Mouse (Mus musculus) midbrain, embryonic 12.5 days (tissue): Measurements from ENCODE around the gene Cped1. TPM values are rescaled to one million over a fixed set of nuclear protein-coding genes. Genes with fewer than 3 reads are reported as not detected.

Experiments
- ATAC-seq: fragments of 200-750 bp; cut with Nextera tagmentation; 2 replicates; pipeline ENCODE4 v1.8.0; 2017; ENCODE audit warnings: low read depth, moderate TSS enrichment, moderate library complexity; ENCODE audit not compliant: low FRiP score
- H3K27ac ChIP-seq: fragments of 300-500 bp; sonication (generic); replicated peaks from 2 replicates; pipeline ENCODE4 v1.5.1; 2016; ENCODE audit warnings: mild to moderate bottlenecking
- H3K27me3 ChIP-seq: fragments of 300-500 bp; sonication (generic); 2 replicates; pipeline ENCODE4 v1.6.1; 2016; ENCODE audit warnings: mild to moderate bottlenecking
- H3K36me3 ChIP-seq: fragments of 300-500 bp; sonication (generic); 2 replicates; pipeline ENCODE4 v1.6.1; 2016
- H3K4me1 ChIP-seq: fragments of 300-500 bp; sonication (generic); 2 replicates; pipeline ENCODE4 v1.6.1; 2016
- H3K4me2 ChIP-seq: fragments of 300-500 bp; sonication (generic); replicated peaks from 2 replicates; pipeline ENCODE4 v1.6.1; 2016; ENCODE audit warnings: mild to moderate bottlenecking, moderate library complexity
- H3K4me3 ChIP-seq: fragments of 300-500 bp; sonication (generic); 2 replicates; pipeline ENCODE4 v1.5.1; 2016; ENCODE audit warnings: mild to moderate bottlenecking
- H3K9ac ChIP-seq: fragments of 300-500 bp; sonication (generic); replicated peaks from 2 replicates; pipeline ENCODE4 v1.6.1; 2016; ENCODE audit warnings: mild to moderate bottlenecking, moderate library complexity
- H3K9me3 ChIP-seq: fragments of 300-500 bp; sonication (generic); 2 replicates; pipeline ENCODE4 v1.6.1; 2016; ENCODE audit warnings: mild to moderate bottlenecking
- WGBS: fragments of 180-500 bp; shearing (Covaris S2); methylation state at CpG from one replicate; pipeline ENCODE4 v1.1.7; 2016; 5-methylcytosine and 5-hydroxymethylcytosine counted together
- polyA plus RNA-seq: library from polyadenylated mRNA; unstranded; fragments of >200 nt; fragmentation: Nextera tagmentation; extraction: Ambion mirVana; gene quantifications from 2 replicates; pipeline ENCODE4 v1.2.1, GENCODE M21; 2016

Gene Cped1
- polyA plus RNA-seq, 1 experiment from 2014 or later, result 10.8 TPM

- Histone ChIP-seq H3K4me2 (no peak overlapping the region), H3K27me3 (no peaks in the 10 kb centered on the region), H3K4me1 (no peaks in the 10 kb centered on the region), H3K9ac (no peak overlapping the region), H3K36me3 (no peaks in the 10 kb centered on the region), H3K9me3 (no peaks in the 10 kb centered on the region), H3K4me3 (no peak overlapping the region), H3K27ac (no peak overlapping the region)
- 78% methylated on average over 15 of the region's 15 CpGs for WGBS
- ATAC-seq, result no peak
These were observed 85.0 kb downstream of the Cped1 start for GRCm38 (mm10) chr6:22070603-22071322.

GRCm38 (mm10) chr6:22071323-22071840, 85.7 kb downstream of the Cped1 start:
- H3K27me3 ChIP-seq, result no peaks in the 10 kb centered on the region
- no peaks in the 10 kb centered on the region for H3K9me3 ChIP-seq
- H3K9ac ChIP-seq, result no peak overlapping the region
- no peaks in the 10 kb centered on the region for H3K4me1 ChIP-seq
- ATAC-seq, result no peak
- H3K27ac ChIP-seq, result no peak overlapping the region
- no peak overlapping the region for H3K4me2 ChIP-seq
- H3K36me3 ChIP-seq, result no peaks in the 10 kb centered on the region
- WGBS, result 40% methylated on average over 4 of the region's 4 CpGs
- H3K4me3 ChIP-seq, result no peak overlapping the region

GRCm38 (mm10) chr6:22072737-22073136, 87.0 kb downstream of the Cped1 start:
- Histone ChIP-seq H3K9me3 (no peaks in the 10 kb centered on the region), H3K4me2 (no peak overlapping the region), H3K9ac (no peak overlapping the region), H3K4me1 (no peaks in the 10 kb centered on the region), H3K4me3 (no peak overlapping the region), H3K27ac (no peak overlapping the region), H3K36me3 (no peaks in the 10 kb centered on the region), H3K27me3 (no peaks in the 10 kb centered on the region)
- ATAC-seq, result no peak
- WGBS, result 72% methylated on average over 4 of the region's 4 CpGs

GRCm38 (mm10) chr6:22074232-22075083, 88.7 kb downstream of the Cped1 start:
- Histone ChIP-seq H3K4me3 (no peak overlapping the region), H3K4me2 (no peak overlapping the region), H3K9ac (no peak overlapping the region), H3K36me3 (no peaks in the 10 kb centered on the region), H3K27me3 (no peaks in the 10 kb centered on the region), H3K27ac (no peak overlapping the region), H3K9me3 (no peaks in the 10 kb centered on the region), H3K4me1 (no peaks in the 10 kb centered on the region)
- WGBS, result 88% methylated on average over 5 of the region's 5 CpGs
- ATAC-seq, result no peak

GRCm38 (mm10) chr6:22078686-22079264, 93.1 kb downstream of the Cped1 start:
- no peak overlapping the region for H3K9ac ChIP-seq
- no peaks in the 10 kb centered on the region for H3K4me1 ChIP-seq
- H3K36me3 ChIP-seq, result no peaks in the 10 kb centered on the region
- 72% methylated on average over 7 of the region's 7 CpGs for WGBS
- H3K4me3 ChIP-seq, result no peak overlapping the region
- no peaks in the 10 kb centered on the region for H3K27me3 ChIP-seq
- no peak for ATAC-seq
- no peak overlapping the region for H3K27ac ChIP-seq
- no peaks in the 10 kb centered on the region for H3K9me3 ChIP-seq
- H3K4me2 ChIP-seq, result no peak overlapping the region

- H3K4me3 ChIP-seq, result no peak overlapping the region
- no peaks in the 10 kb centered on the region for H3K27me3 ChIP-seq
- H3K36me3 ChIP-seq, result no peaks in the 10 kb centered on the region
- no peak overlapping the region for H3K27ac ChIP-seq
- H3K4me2 ChIP-seq, result no peak overlapping the region
- H3K9me3 ChIP-seq, result no peaks in the 10 kb centered on the region
- no peaks in the 10 kb centered on the region for H3K4me1 ChIP-seq
- 86% methylated on average over 5 of the region's 5 CpGs for WGBS
- H3K9ac ChIP-seq, result no peak overlapping the region
- ATAC-seq, result no peak
These were observed 100.3 kb downstream of the Cped1 start for GRCm38 (mm10) chr6:22086056-22086455.

- Histone ChIP-seq H3K36me3 (no peaks in the 10 kb centered on the region), H3K27ac (no peak overlapping the region), H3K9ac (no peak overlapping the region), H3K4me1 (no peaks in the 10 kb centered on the region), H3K4me3 (no peak overlapping the region), H3K4me2 (no peak overlapping the region), H3K27me3 (no peaks in the 10 kb centered on the region), H3K9me3 (no peaks in the 10 kb centered on the region)
- WGBS, result 58% methylated on average over 17 of the region's 17 CpGs
- no peak for ATAC-seq
These were observed 102.8 kb downstream of the Cped1 start for GRCm38 (mm10) chr6:22088346-22089064.

- Histone ChIP-seq H3K27me3 (no peaks in the 10 kb centered on the region), H3K4me3 (no peak overlapping the region), H3K4me1 (no peaks in the 10 kb centered on the region), H3K27ac (no peak overlapping the region), H3K9ac (no peak overlapping the region), H3K36me3 (no peaks in the 10 kb centered on the region), H3K4me2 (no peak overlapping the region), H3K9me3 (no peaks in the 10 kb centered on the region)
- no peak for ATAC-seq
- WGBS, result 92% methylated on average over 5 of the region's 5 CpGs
These were observed 106.1 kb downstream of the Cped1 start for GRCm38 (mm10) chr6:22091773-22092172.

- H3K4me1 ChIP-seq, result no peaks in the 10 kb centered on the region
- H3K36me3 ChIP-seq, result no peaks in the 10 kb centered on the region
- no peak for ATAC-seq
- no peak overlapping the region for H3K27ac ChIP-seq
- H3K9me3 ChIP-seq, result no peaks in the 10 kb centered on the region
- WGBS, result 90% methylated on average over 5 of the region's 5 CpGs
- no peak overlapping the region for H3K9ac ChIP-seq
- H3K4me3 ChIP-seq, result no peak overlapping the region
- no peaks in the 10 kb centered on the region for H3K27me3 ChIP-seq
- H3K4me2 ChIP-seq, result no peak overlapping the region
These were observed 108.1 kb downstream of the Cped1 start for GRCm38 (mm10) chr6:22093792-22094191.

GRCm38 (mm10) chr6:22097709-22098108, 112.0 kb downstream of the Cped1 start:
- H3K4me2 ChIP-seq, result no peak overlapping the region
- no peak overlapping the region for H3K4me3 ChIP-seq
- no peaks in the 10 kb centered on the region for H3K4me1 ChIP-seq
- peaks cover 9% of the 10 kb centered on the region for H3K27me3 ChIP-seq
- no peaks in the 10 kb centered on the region for H3K36me3 ChIP-seq
- H3K9ac ChIP-seq, result no peak overlapping the region
- 47% methylated on average over 2 of the region's 2 CpGs for WGBS
- no peaks in the 10 kb centered on the region for H3K9me3 ChIP-seq
- no peak overlapping the region for H3K27ac ChIP-seq
- ATAC-seq, result 0 out of 2 replicates have a peak, but pooled peaks have one; percentile 49

GRCm38 (mm10) chr6:22099832-22100231, 114.1 kb downstream of the Cped1 start:
- Histone ChIP-seq H3K9ac (no peak overlapping the region), H3K36me3 (no peaks in the 10 kb centered on the region), H3K27me3 (peaks cover 12% of the 10 kb centered on the region), H3K9me3 (no peaks in the 10 kb centered on the region), H3K27ac (no peak overlapping the region), H3K4me1 (peaks cover 5% of the 10 kb centered on the region; the same call in 1 of the 2 replicates), H3K4me3 (no peak overlapping the region), H3K4me2 (no peak overlapping the region)
- 82% methylated on average over 5 of the region's 5 CpGs for WGBS
- ATAC-seq, result no peak
